Mouse (Mus musculus): ENCODE measurements around the gene Olfr1315-ps1.

The Olfr1315-ps1 gene

DNA sequence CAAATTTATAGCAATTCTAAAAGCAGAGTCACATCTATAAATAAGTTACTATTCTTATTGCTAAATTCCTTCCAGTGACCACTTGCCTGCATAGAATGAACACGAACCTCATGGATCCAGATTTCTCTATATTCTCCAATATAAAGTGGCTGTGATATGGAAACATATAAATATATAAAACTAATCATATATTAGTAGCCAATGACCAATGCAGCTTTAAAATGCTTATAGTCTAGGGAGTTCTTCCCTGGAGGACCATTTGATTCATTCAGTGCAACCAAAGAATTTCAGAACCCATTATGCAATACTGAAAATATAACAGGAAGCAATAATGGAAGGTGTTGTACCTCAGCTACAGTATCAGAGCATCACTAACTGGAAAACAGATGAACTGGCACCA is at the start of gene Olfr1315-ps1:
Gene Olfr1315-ps1, minus strand, starts transcription at position 101 of the 400 bp plus-strand sequence.
- DNase-seq (ENCODE audit: low read depth, low spot score), result no peak

DNA sequence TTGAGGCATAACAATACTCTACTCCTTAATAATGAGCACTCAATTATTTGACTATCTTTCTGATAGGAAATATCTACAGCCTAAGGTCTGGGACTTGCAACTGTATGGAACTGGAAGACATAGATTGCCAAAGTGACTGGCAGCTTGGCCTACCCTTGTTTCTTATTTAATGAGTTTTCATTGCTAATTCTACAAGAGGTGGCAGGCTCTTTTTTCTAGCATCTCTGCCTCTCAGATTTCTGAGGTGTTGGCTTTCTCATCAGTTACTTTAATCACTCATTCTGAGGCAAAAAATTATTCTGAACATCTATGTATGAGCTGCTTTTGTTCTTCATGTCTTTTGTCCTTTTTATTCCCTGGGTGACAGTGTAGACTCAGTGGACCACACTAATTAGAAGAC is 38.7 kb upstream of the Olfr1315-ps1 start, which contains the start of gene Olfr1318:
Gene Olfr1318, plus strand, starts transcription at position 301 of the 400 bp plus-strand sequence.
- DNase-seq (ENCODE audit: low read depth, low spot score), result no peak

DNA sequence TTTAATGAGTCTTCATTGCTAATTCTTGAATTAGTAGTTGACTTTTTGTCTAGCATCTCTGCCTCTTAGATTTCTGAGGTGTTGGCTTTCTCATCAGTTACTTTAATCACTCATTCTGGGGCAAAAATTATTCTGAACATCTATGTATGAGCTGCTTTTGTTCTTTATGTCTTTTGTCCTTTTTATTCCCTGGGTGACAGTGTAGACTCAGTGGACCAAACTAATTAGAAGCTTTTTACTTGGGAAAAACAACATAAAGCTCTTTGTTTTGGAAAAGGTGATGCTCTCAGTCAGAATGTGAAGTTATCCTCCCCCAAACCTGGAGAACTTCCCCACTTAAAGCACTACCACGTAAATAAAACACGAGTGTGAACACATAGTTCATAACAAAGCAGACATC is 24.8 kb upstream of the Olfr1315-ps1 start, which contains the start of gene Olfr1317:
Gene Olfr1317, plus strand, starts transcription at position 301 of the 400 bp plus-strand sequence.
- no peak for DNase-seq (ENCODE audit: low read depth, low spot score)

DNA sequence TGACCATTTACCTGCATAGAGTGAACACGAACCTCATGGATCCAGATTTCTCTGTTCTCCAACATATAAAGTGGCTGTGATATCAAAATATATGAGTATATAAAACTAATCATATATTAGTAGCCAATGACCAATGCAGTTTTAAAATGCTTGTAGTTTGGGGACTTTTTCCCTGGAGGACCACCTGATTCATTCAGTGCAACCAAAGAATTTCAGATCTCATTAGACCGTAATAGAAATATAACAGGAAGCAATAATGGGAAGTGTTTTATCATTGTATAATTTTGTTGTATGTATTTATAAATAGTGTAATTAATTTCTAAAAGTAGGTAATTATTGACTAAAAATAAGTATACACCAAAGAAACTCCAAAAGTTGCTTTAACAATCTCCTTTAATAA is 19.6 kb upstream of the Olfr1315-ps1 start, which contains the start of gene Olfr1316:
Gene Olfr1316, minus strand, starts transcription at position 101 of the 400 bp plus-strand sequence.
- DNase-seq (ENCODE audit: low read depth, low spot score), result no peak

DNA sequence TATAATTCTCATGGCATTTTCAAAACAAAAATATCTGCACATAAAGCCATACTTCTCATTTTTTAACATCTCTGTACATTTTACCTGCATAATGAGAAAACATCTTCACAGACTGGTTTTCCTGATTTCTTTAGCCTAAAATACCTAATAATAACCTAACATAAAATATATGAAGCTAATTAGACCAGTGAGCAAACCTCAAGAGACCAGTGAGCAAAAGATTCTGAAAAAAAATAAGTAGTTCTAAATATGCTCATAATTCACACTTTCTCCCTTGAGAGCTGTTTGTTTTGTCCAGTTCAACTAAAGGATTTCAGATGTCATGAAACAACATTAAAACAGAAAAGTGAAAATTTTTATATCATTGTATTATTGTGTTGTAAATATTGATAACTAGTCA is 18.6 kb downstream of the Olfr1315-ps1 start, which contains the start of gene Olfr1314:
Gene Olfr1314, minus strand, starts transcription at position 101 of the 400 bp plus-strand sequence.
- DNase-seq (ENCODE audit: low read depth, low spot score), result no peak

DNA sequence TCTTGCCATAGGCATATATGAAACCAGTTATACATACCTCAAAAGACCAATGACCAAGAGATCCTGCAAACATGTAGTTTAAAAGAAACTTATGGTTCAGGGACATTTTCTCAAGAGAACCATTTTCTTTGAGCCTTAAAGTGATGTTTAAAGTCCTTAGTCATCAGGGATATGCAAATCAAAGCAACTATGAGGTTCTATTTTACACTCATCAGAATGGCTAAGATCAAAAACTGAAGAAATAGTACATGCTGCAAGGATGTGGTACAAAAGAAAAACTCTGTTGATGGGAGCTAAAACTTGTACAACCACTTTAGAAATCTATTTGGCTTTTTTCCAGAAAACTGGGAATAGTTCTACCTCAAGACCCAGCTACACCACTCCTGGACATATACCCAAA is 37.5 kb downstream of the Olfr1315-ps1 start, which contains the start of gene Olfr1313:
Gene Olfr1313, minus strand, starts transcription at position 101 of the 400 bp plus-strand sequence.
- DNase-seq (ENCODE audit: low read depth, low spot score), result no peak

Data from forelimb bud, embryonic 11.5 days (tissue).